Mouse (Mus musculus) R1 (cell line): Measurements from ENCODE around the gene Mfap5.
A peak's percentile ranks its signal among the peaks of the same experiment; 100 is the strongest.

Experiments
- DNase-seq: peaks from one replicate; pipeline ENCODE4 v3.0.0-alpha.2; 2018; ENCODE audit warnings: low read depth, low spot score

The Mfap5 gene

GRCm38 (mm10) chr6:122505545-122505944, at the start of gene Mfap5:
Mfap5 (plus strand) TSS chr6:122505845.
- no peak for DNase-seq

GRCm38 (mm10) chr6:122458946-122459693, 46.5 kb upstream of the Mfap5 start:
- DNase-seq: no peak

- no peak for DNase-seq
Measured at GRCm38 (mm10) chr6:122466092-122466713, 39.4 kb upstream of the Mfap5 start.

GRCm38 (mm10) chr6:122469030-122469640, 36.5 kb upstream of the Mfap5 start:
- peak; percentile 95 for DNase-seq

GRCm38 (mm10) chr6:122470240-122470639, 35.4 kb upstream of the Mfap5 start:
- DNase-seq: no peak

GRCm38 (mm10) chr6:122471461-122471860, 34.2 kb upstream of the Mfap5 start:
- peak; percentile 68 for DNase-seq

- DNase-seq: no peak
Measured at GRCm38 (mm10) chr6:122478062-122478461, 27.6 kb upstream of the Mfap5 start.

GRCm38 (mm10) chr6:122485401-122486296, 20.0 kb upstream of the Mfap5 start:
- peak; percentile 87 for DNase-seq

- peak; percentile 87 for DNase-seq
Measured at GRCm38 (mm10) chr6:122486297-122487117, 19.1 kb upstream of the Mfap5 start.

GRCm38 (mm10) chr6:122490929-122491512, 14.6 kb upstream of the Mfap5 start:
- peak; percentile 26 for DNase-seq

GRCm38 (mm10) chr6:122491557-122491956, 14.1 kb upstream of the Mfap5 start:
- peak; percentile 99 for DNase-seq

- peak; percentile 60 for DNase-seq
Measured at GRCm38 (mm10) chr6:122492479-122492878, 13.2 kb upstream of the Mfap5 start.

- peak; percentile 37 for DNase-seq
Measured at GRCm38 (mm10) chr6:122493799-122494472, 11.7 kb upstream of the Mfap5 start.

- peak; percentile 51 for DNase-seq
Measured at GRCm38 (mm10) chr6:122495082-122495881, 10.4 kb upstream of the Mfap5 start.

GRCm38 (mm10) chr6:122496501-122496900, 9.1 kb upstream of the Mfap5 start:
- peak; percentile 40 for DNase-seq

GRCm38 (mm10) chr6:122498661-122499060, 7.0 kb upstream of the Mfap5 start, which contains the start of gene Rimklb:
Rimklb (minus strand) TSS chr6:122498761.
- DNase-seq: no peak

GRCm38 (mm10) chr6:122505041-122505440, 604 bp upstream of the Mfap5 start:
- no peak for DNase-seq

GRCm38 (mm10) chr6:122508494-122508893, 2.8 kb downstream of the Mfap5 start:
- DNase-seq: no peak
